Mouse (Mus musculus) liver, embryonic 14.5 days (tissue): ENCODE measurements around the gene Alkbh1. TPM values are rescaled to one million over a fixed set of nuclear protein-coding genes. Genes with fewer than 3 reads are reported as not detected.

Experiments used
- ATAC-seq: fragments of 200-750 bp; cut with Nextera tagmentation; 2 replicates; pipeline ENCODE4 v1.8.0; 2017; ENCODE audit warnings: moderate number of reproducible peaks, mild to moderate bottlenecking, moderate library complexity; ENCODE audit not compliant: insufficient read depth
- DNase-seq, 3 experiments: peaks; one replicate each; pipeline ENCODE4 v3.0.0-alpha.2; 2012 to 2013; ENCODE audit warnings: low read depth in 3 of 3, low spot score in 3 of 3
- H3K27ac ChIP-seq: fragments of 300-500 bp; sonication (generic); 2 replicates; pipeline ENCODE4 v1.5.1; 2014; ENCODE audit warnings: moderate library complexity, mild to moderate bottlenecking, control low read depth, inconsistent platforms
- H3K27me3 ChIP-seq: fragments of 300-500 bp; sonication (generic); 2 replicates; pipeline ENCODE4 v1.6.1; 2014; ENCODE audit warnings: mild to moderate bottlenecking, low read length, moderate library complexity; ENCODE audit not compliant: control insufficient read depth, insufficient read depth
- H3K36me3 ChIP-seq: fragments of 300-500 bp; sonication (generic); replicated peaks from 2 replicates; pipeline ENCODE4 v1.6.1; 2014; ENCODE audit warnings: low read depth; ENCODE audit not compliant: control insufficient read depth, insufficient read depth
- H3K4me1 ChIP-seq, 2 experiments: fragments of 200-500 bp in 1 of 2; fragments of 300-500 bp in 1 of 2; sonication (generic) in 1 of 2; replicated peaks; 2 replicates each; pipeline ENCODE4 v1.6.1; 2012 to 2014; ENCODE audit warnings: antibody characterized with exemption in 1 of 2, inconsistent platforms in 1 of 2, low read length in 1 of 2; ENCODE audit not compliant: control insufficient read depth in 2 of 2, insufficient read depth in 2 of 2
- H3K4me2 ChIP-seq: fragments of 300-500 bp; sonication (generic); 2 replicates; pipeline ENCODE4 v1.6.1; 2014; ENCODE audit warnings: low read depth, mild to moderate bottlenecking, control low read depth, moderate library complexity
- H3K4me3 ChIP-seq, 2 experiments: fragments of 200-500 bp in 1 of 2; fragments of 300-500 bp in 1 of 2; sonication (generic) in 1 of 2; 2 replicates each; pipeline ENCODE4 v1.5.1; 2012 to 2014; ENCODE audit warnings: low read depth in 2 of 2, low read length in 2 of 2, mild to moderate bottlenecking in 2 of 2, control low read depth in 1 of 2, inconsistent platforms in 1 of 2, moderate library complexity in 1 of 2; ENCODE audit not compliant: insufficient read depth in 1 of 2
- H3K9ac ChIP-seq: fragments of 300-500 bp; sonication (generic); replicated peaks from 2 replicates; pipeline ENCODE4 v1.6.1; 2014; ENCODE audit warnings: mild to moderate bottlenecking, control low read depth, moderate library complexity
- H3K9me3 ChIP-seq: fragments of 300-500 bp; sonication (generic); 2 replicates; pipeline ENCODE4 v1.6.1; 2016; ENCODE audit warnings: low read length, mixed read lengths; ENCODE audit not compliant: control insufficient read depth
- CTCF ChIP-seq: IDR thresholded peaks from 2 replicates; pipeline ENCODE4 v1.5.1; 2016; ENCODE audit warnings: antibody characterized with exemption, low read depth, control low read depth
- EP300 ChIP-seq: IDR thresholded peaks from 2 replicates; pipeline ENCODE4 v1.6.1; 2016; ENCODE audit warnings: antibody characterized with exemption, low read depth
- WGBS: fragments of 180-500 bp; shearing (Covaris S2); extraction: QIAGEN DNeasy Blood & Tissue Kit; methylation state at CpG from one replicate; pipeline ENCODE4 v1.1.7; 2014; ENCODE audit not compliant: insufficient replicate concordance; 5-methylcytosine and 5-hydroxymethylcytosine counted together
- polyA plus RNA-seq, 2 experiments: library from polyadenylated mRNA; depleted of rRNA in 1 of 2; stranded (reverse) in 1 of 2; unstranded in 1 of 2; fragments of >200 nt; fragmentation: Nextera tagmentation in 1 of 2; extraction: Ambion mirVana in 1 of 2; gene quantifications; 2 replicates each; pipeline versions ENCODE4 v1.2.1 to v1.2.3; 2012 to 2014

Gene Alkbh1
- polyA plus RNA-seq, 2 experiments = 10.4 to 16.3 TPM

DNA sequence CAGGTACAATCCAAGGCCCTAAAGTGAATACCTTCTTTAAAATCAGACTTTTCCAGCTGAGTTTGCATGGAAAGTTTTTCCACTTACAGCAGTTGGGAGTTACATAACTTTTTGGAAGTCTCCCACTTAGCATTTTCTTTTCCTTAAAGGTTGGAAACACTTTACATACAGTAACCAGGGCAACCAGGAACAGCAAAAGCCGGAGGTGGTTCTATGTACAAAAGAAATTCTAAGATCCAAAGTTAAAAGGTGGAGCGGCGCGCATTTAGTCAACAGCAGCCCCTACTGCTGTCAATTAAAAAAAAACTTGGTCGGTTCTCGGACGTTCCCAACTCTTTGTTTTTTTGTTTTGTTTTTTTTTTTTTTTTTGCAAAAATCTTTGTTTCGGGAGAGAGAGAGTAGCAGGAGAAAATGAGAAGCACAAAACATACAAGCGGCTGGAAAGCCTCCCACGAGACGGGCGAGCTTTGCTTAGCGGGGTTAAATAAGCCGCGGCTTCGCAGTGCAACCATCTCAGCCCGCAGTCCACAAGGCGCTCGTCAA is 27.7 kb upstream of the Alkbh1 start:
- Histone ChIP-seq H3K27me3 (no peaks in the 10 kb centered on the region), H3K4me3 (peak overlapping the region; percentile 93), H3K4me2 (peak overlapping the region; percentile 73), H3K4me1 (peaks cover 9 to 13% of the 10 kb centered on the region in 2 experiments), H3K27ac (peak overlapping the region; percentile 51), H3K9ac (peak overlapping the region; percentile 97), H3K36me3 (peaks cover 17% of the 10 kb centered on the region), H3K9me3 (no peaks in the 10 kb centered on the region)
- TF ChIP-seq EP300 = no peak
- no peak for TF ChIP-seq CTCF
- DNase-seq = no peak
- ATAC-seq = no peak
- WGBS = under 1% methylated on average over 19 of the region's 19 CpGs

DNA sequence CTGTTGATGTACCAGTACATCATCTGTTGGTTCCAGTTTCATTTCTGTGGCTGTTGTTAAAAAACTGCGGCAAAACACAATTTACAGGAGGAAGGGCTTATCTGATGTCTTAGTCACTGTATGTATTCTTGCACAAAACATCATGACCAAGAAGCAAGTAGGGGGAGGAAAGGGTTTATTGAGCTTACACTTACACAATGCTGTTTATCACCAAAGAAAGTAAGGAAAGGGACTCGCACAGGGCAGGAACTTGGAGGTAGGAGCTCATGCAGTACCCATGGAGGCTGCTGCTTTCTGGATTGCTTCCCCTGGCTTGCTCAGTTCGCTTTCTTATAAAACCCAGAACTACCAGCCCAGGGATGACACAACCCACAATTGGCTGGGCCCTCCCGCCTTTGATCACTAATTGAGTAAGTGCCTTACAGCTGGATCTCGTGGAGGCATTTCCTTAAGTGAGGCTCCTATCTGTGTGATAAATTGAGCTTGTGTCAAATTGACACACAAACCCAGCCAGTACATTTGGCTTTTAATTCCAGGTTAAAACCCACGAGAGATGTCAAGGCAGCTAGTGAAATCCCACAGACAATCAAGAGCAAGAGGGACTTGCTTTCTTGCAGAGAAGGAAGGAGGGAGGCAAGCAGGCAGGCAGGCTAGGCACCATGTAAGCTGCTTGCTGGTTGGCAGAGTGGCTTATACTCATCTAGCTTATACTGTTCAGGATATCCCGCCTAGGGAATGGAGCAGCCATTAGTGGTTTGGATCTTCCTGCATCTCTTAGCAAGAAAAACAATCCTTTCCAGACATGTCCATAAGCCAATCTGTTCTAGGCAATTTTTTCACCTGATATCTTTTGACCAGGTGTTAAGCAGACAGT is 26.7 kb upstream of the Alkbh1 start:
- DNase-seq (no peak), ATAC-seq (no peak)
- Histone ChIP-seq H3K4me1 (peaks cover 9 to 13% of the 10 kb centered on the region in 2 experiments), H3K4me2 (peak overlapping the region; percentile 73), H3K27me3 (no peaks in the 10 kb centered on the region), H3K9me3 (no peaks in the 10 kb centered on the region), H3K27ac (no peak overlapping the region; the same call in 1 of the 2 replicates), H3K9ac (peak overlapping the region; percentile 97), H3K4me3 (peak overlapping the region; percentile 93), H3K36me3 (peaks cover 20% of the 10 kb centered on the region)
- 33% methylated on average over 7 of the region's 7 CpGs for WGBS
- TF ChIP-seq CTCF (no peak), EP300 (no peak)

DNA sequence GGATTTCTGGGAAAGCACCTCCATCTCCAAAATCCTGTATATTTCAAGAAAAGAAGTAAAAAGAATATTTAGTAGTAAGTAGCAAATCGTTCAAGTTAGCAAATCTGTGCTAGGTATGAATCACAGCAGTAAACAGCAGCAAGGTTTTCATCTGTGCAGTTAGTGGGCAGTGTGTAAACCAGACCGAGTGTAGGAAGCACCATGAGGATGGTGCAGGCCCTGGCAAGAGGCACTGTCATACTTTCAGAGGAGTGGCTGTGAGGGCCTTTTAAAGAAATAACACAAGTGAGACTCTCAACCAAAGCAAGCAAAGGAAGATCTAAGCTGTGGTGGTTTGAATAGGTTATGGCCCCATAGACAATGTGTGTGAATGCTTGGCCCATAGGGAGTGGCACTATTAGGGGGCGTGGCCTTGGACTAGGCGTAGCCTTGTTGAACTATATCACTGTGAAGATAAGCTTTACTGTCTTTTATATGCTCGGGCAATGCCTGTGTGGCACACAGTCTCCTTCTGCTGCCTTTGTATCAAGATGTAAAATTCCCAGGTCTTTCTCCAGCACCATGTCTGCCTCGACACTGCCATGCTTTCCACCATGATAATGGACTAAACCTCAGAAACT is 21.0 kb upstream of the Alkbh1 start:
- peaks cover 64% of the 10 kb centered on the region for H3K36me3 ChIP-seq
- ATAC-seq (peak; percentile 82), DNase-seq (no peak)
- TF ChIP-seq EP300 (no peak), CTCF (no peak)
- no peak overlapping the region for H3K27ac ChIP-seq
- H3K4me3 ChIP-seq = no peak overlapping the region
- H3K4me1 ChIP-seq = peaks cover 4 to 8% of the 10 kb centered on the region in 2 experiments; a peak in 3 of 4 replicates
- WGBS = 47% methylated on average over 6 of the region's 6 CpGs
- no peak overlapping the region for H3K9ac ChIP-seq
- no peaks in the 10 kb centered on the region for H3K9me3 ChIP-seq
- no peaks in the 10 kb centered on the region for H3K27me3 ChIP-seq
- H3K4me2 ChIP-seq = no peak overlapping the region

DNA sequence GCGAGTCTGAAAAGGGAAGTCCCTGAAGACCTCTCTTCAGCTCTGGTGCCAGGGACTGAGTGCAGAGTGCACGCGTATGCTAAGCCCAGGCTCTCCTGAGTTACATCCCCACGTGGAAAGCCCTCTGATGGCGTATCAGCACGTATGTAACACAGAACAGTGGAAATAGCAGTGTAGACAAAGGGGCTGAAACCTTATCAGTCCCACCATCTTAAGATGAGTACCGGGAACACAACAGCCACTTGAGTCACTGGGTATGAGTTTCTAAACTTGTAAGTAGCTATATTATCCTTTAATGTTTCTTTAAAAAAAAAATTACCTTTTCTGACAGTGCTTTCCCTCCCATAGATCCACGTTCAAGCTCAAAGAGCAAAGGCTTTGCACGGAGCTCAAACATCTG is 5.6 kb upstream of the Alkbh1 start:
- no peak overlapping the region for H3K9ac ChIP-seq
- peaks cover 65% of the 10 kb centered on the region for H3K36me3 ChIP-seq
- ATAC-seq (no peak), DNase-seq (no peak)
- no peaks in the 10 kb centered on the region for H3K27me3 ChIP-seq
- H3K4me1 ChIP-seq = peaks cover 5 to 7% of the 10 kb centered on the region in 2 experiments
- no peaks in the 10 kb centered on the region for H3K9me3 ChIP-seq
- 77% methylated on average over 9 of the region's 9 CpGs for WGBS
- H3K4me3 ChIP-seq = no peak overlapping the region
- no peak for TF ChIP-seq CTCF
- TF ChIP-seq EP300 = no peak
- H3K27ac ChIP-seq = no peak overlapping the region
- no peak overlapping the region for H3K4me2 ChIP-seq

DNA sequence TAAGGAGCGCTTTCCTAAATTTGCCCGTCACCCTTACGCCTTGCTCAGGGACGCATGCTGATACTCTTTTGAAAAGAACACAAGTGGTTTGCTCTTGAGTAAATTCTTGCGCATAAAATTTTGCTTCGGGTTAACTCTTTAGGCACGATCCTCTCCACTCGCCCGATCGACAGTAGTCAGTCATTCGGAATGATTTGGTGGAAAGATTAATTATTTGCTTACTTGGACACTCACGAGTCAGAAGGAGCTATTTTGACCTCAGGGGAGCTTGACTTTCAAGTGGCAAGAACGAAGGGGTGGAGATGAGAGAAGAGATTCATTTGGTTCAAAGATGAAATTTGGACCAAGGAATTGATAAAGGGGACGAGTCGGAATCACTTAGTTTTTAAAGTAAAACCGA is 394 bp upstream of the Alkbh1 start:
- H3K4me2 ChIP-seq = peak overlapping the region; percentile 74
- under 1% methylated on average over 16 of the region's 16 CpGs for WGBS
- peak overlapping the region; percentile 96 for H3K9ac ChIP-seq
- no peak for TF ChIP-seq CTCF
- TF ChIP-seq EP300 = no peak
- H3K9me3 ChIP-seq = no peaks in the 10 kb centered on the region
- no peak overlapping the region for H3K27ac ChIP-seq
- H3K27me3 ChIP-seq = no peaks in the 10 kb centered on the region
- H3K4me1 ChIP-seq = peaks cover 12 to 13% of the 10 kb centered on the region in 2 experiments
- ATAC-seq (0 out of 2 replicates have a peak, but pooled peaks have one; percentile 15), DNase-seq (peak in 1 of 3 experiments; percentile 13)
- H3K4me3 ChIP-seq = peak overlapping the region; percentile 89 to 99
- H3K36me3 ChIP-seq = peaks cover 42% of the 10 kb centered on the region
